Mouse (Mus musculus): Measurements from ENCODE around the gene Ppp1r21. TPM values are rescaled to one million over a fixed set of nuclear protein-coding genes. Genes with fewer than 3 reads are reported as not detected.
A peak's percentile ranks its signal among the peaks of the same experiment; 100 is the strongest.

The Ppp1r21 gene
- polyA plus RNA-seq, 2 experiments, result 25.1 to 35.7 TPM

DNA sequence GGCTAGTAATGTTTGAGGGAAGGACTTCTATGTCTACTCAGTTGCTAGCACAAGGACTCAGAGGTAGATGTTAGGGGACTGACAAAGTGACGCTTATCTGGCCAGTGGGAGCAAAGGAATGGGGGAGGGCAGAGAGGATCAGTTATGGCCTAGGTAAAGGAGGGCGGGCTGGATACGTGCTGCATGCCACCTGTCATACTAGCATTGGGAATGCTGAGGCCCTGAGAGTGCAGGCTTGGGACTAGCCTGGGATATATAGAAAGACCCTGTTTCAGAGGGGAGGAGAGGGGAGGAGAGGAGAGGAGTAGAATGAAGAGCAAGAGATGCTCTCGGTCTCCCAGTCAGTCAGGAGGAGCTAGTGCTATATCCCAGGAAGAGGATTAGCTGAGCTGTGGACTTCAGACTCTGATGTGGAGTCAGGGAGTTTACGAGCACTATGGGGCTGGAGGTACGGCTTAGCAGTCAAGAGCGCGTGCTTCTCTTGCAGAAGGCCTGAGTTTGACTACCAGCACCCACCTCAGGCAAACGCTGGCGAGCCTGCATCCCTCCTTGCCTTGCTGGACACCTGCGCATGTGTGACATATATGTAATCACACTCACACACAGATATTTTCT, 23.7 kb downstream of the Ppp1r21 start:
- H3K27ac ChIP-seq (replicated peaks; ENCODE audit: low read depth, low read length), result peak overlapping the region; percentile 35; the same call in 1 of the 2 replicates
- H3K9me3 ChIP-seq (ENCODE audit: control insufficient read depth, low read length), result no peaks in the 10 kb centered on the region
- TF ChIP-seq POLR2A (IDR thresholded peaks at IDR 0.05; ENCODE audit: borderline replicate concordance, extremely low read depth, insufficient read depth, insufficient read length), result no peak
- no peak for ATAC-seq (ENCODE audit: low FRiP score, low read depth)
- H3K36me3 ChIP-seq (ENCODE audit: control insufficient read depth, insufficient read depth, low read length), result peaks cover 39% of the 10 kb centered on the region
- H3K4me1 ChIP-seq (ENCODE audit: control insufficient read depth, insufficient read depth, low read length), result peaks cover 10% of the 10 kb centered on the region
- no peak overlapping the region for H3K4me3 ChIP-seq (replicated peaks; ENCODE audit: low read length)
- WGBS, result 76% methylated on average over 11 of the region's 11 CpGs
- DNase-seq (ENCODE audit: low spot score), result no peak
- no peaks in the 10 kb centered on the region for H3K27me3 ChIP-seq (ENCODE audit: control insufficient read depth, insufficient read depth, low read length)
- no peak overlapping the region for H3K9ac ChIP-seq (ENCODE audit: low read depth, low read length, severe bottlenecking)
- H3K4me2 ChIP-seq (replicated peaks; ENCODE audit: low read depth, low read length, severe bottlenecking), result no peak overlapping the region

DNA sequence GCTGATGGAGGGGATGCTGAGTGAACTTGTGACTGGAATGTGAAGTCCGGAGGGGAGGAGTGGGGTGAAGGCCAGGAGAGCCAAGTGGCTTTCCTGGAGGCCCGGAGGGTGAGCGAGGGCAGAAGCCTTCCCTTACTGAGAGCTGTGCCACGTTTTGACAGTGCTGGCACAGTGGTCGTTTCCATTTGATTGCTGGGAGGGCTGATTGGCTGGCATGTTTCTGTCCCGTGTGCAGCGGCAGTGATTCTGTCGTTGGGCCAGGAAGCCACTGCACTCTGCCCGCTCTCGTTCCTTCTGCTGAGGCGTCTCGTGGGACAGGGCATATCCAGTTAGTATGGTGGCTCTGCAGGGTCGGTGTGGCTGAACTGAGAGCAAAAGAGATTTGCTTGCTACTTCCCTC, 26.3 kb downstream of the Ppp1r21 start:
- no peaks in the 10 kb centered on the region for H3K9me3 ChIP-seq (ENCODE audit: control insufficient read depth, low read length)
- H3K36me3 ChIP-seq (ENCODE audit: control insufficient read depth, insufficient read depth, low read length), result peaks cover 37% of the 10 kb centered on the region
- no peak overlapping the region for H3K27ac ChIP-seq (replicated peaks; ENCODE audit: low read depth, low read length)
- WGBS, result 82% methylated on average over 12 of the region's 13 CpGs
- no peak for TF ChIP-seq POLR2A (IDR thresholded peaks at IDR 0.05; ENCODE audit: borderline replicate concordance, extremely low read depth, insufficient read depth, insufficient read length)
- no peak overlapping the region for H3K4me2 ChIP-seq (replicated peaks; ENCODE audit: low read depth, low read length, severe bottlenecking)
- no peak overlapping the region for H3K4me3 ChIP-seq (replicated peaks; ENCODE audit: low read length)
- no peak for DNase-seq (ENCODE audit: low spot score)
- H3K9ac ChIP-seq (ENCODE audit: low read depth, low read length, severe bottlenecking), result no peak overlapping the region; the same call in 1 of the 2 replicates
- ATAC-seq (ENCODE audit: low FRiP score, low read depth), result no peak
- H3K4me1 ChIP-seq (ENCODE audit: control insufficient read depth, insufficient read depth, low read length), result peaks cover 10% of the 10 kb centered on the region
- no peaks in the 10 kb centered on the region for H3K27me3 ChIP-seq (ENCODE audit: control insufficient read depth, insufficient read depth, low read length)

DNA sequence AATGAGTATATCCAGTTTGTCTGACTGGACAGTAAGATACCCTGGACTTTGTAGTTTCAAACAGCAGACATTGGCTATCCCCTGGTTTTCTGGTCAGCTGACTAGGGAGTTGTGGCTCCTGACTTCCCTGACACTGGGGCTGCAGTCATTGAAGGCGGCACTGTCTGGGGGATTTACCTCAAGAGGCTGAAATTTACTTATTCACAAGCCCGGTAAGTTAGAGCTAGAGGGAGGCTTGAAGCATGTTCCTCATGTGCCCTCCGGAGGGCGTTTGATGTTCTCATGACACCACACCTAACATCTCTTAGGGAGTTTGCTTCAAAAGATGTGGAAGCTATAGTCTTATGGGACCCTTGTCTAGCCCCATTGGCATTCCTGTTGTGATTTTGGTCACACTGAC, 26.8 kb downstream of the Ppp1r21 start:
- WGBS, result 79% methylated on average over 4 of the region's 4 CpGs
- H3K36me3 ChIP-seq (ENCODE audit: control insufficient read depth, insufficient read depth, low read length), result peaks cover 41% of the 10 kb centered on the region
- no peak overlapping the region for H3K4me2 ChIP-seq (replicated peaks; ENCODE audit: low read depth, low read length, severe bottlenecking)
- H3K27me3 ChIP-seq (ENCODE audit: control insufficient read depth, insufficient read depth, low read length), result no peaks in the 10 kb centered on the region
- no peaks in the 10 kb centered on the region for H3K9me3 ChIP-seq (ENCODE audit: control insufficient read depth, low read length)
- TF ChIP-seq POLR2A (IDR thresholded peaks at IDR 0.05; ENCODE audit: borderline replicate concordance, extremely low read depth, insufficient read depth, insufficient read length), result no peak
- DNase-seq (ENCODE audit: low spot score) (no peak), ATAC-seq (ENCODE audit: low FRiP score, low read depth) (no peak)
- no peak overlapping the region for H3K27ac ChIP-seq (replicated peaks; ENCODE audit: low read depth, low read length)
- H3K4me3 ChIP-seq (replicated peaks; ENCODE audit: low read length), result no peak overlapping the region
- no peak overlapping the region for H3K9ac ChIP-seq (ENCODE audit: low read depth, low read length, severe bottlenecking)
- H3K4me1 ChIP-seq (ENCODE audit: control insufficient read depth, insufficient read depth, low read length), result peaks cover 10% of the 10 kb centered on the region

DNA sequence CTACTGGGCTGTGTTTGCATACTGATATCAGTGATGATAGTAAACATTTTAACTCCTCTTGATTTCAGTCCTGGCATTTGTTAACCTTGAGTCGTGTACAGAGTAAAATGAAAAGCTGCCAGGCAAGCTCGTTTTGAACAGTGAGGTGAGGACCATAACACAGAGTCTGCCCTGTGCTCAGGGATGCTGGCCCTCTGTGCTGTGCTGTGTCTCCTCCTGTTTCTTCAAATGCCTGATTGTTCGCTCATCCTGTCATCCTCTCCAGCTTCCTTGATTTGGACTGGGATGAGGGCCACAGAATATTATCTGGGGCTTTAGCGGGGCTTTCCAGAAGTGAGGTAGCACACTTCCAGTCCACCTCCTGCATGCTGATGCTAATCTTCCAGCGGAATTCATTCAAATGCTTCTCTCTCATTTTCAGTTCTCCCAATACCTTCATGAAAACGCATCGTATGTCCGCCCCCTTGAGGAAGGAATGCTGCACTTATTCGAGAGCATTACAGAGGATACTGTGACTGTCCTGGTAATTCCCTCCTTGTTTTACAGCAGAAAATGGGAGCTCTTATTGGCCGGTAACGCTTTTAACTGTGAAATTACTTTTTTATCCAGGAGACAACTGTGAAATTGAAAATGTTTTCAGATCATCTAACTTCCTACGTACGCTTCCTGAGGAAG, 28.4 kb downstream of the Ppp1r21 start:
- Histone ChIP-seq H3K27me3 (ENCODE audit: control insufficient read depth, insufficient read depth, low read length) (no peaks in the 10 kb centered on the region), H3K27ac (replicated peaks; ENCODE audit: low read depth, low read length) (no peak overlapping the region), H3K4me2 (replicated peaks; ENCODE audit: low read depth, low read length, severe bottlenecking) (no peak overlapping the region), H3K9ac (ENCODE audit: low read depth, low read length, severe bottlenecking) (no peak overlapping the region), H3K4me3 (replicated peaks; ENCODE audit: low read length) (no peak overlapping the region), H3K9me3 (ENCODE audit: control insufficient read depth, low read length) (no peaks in the 10 kb centered on the region), H3K4me1 (ENCODE audit: control insufficient read depth, insufficient read depth, low read length) (no peaks in the 10 kb centered on the region; the same call in 1 of the 2 replicates), H3K36me3 (ENCODE audit: control insufficient read depth, insufficient read depth, low read length) (peaks cover 47% of the 10 kb centered on the region)
- peak; percentile 53; the same call in 1 of the 2 replicates for ATAC-seq (ENCODE audit: low FRiP score, low read depth)
- peak; percentile 71 for DNase-seq (ENCODE audit: low spot score)
- 42% methylated on average over 13 of the region's 13 CpGs for WGBS
- no peak for TF ChIP-seq POLR2A (IDR thresholded peaks at IDR 0.05; ENCODE audit: borderline replicate concordance, extremely low read depth, insufficient read depth, insufficient read length)

DNA sequence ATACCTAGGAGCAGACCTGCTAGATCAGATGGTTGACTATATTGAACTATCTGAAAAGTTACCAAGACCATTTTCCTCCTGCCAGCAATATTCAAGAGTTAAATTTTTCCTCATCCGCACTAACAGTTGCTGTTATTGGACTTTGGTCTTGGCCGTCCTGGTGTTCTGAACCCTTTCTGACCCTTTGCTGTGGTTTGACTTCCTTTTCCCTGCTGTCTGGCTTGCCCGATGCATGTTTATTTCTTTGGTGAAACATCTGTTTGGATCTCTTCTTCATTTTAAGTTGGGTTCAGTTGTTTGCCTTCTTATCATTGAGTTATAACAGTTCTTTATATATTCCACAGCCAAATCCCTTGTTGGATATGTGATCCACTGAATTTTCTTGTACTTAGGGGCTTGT, 33.7 kb downstream of the Ppp1r21 start:
- Histone ChIP-seq H3K9ac (ENCODE audit: low read depth, low read length, severe bottlenecking) (no peak overlapping the region), H3K27ac (replicated peaks; ENCODE audit: low read depth, low read length) (no peak overlapping the region), H3K4me1 (ENCODE audit: control insufficient read depth, insufficient read depth, low read length) (no peaks in the 10 kb centered on the region), H3K36me3 (ENCODE audit: control insufficient read depth, insufficient read depth, low read length) (peaks cover 46% of the 10 kb centered on the region), H3K4me3 (replicated peaks; ENCODE audit: low read length) (no peak overlapping the region), H3K4me2 (replicated peaks; ENCODE audit: low read depth, low read length, severe bottlenecking) (no peak overlapping the region), H3K27me3 (ENCODE audit: control insufficient read depth, insufficient read depth, low read length) (no peaks in the 10 kb centered on the region), H3K9me3 (ENCODE audit: control insufficient read depth, low read length) (no peaks in the 10 kb centered on the region)
- DNase-seq (ENCODE audit: low spot score) (no peak), ATAC-seq (ENCODE audit: low FRiP score, low read depth) (no peak)
- WGBS, result 79% methylated on average over 3 of the region's 3 CpGs
- TF ChIP-seq POLR2A (IDR thresholded peaks at IDR 0.05; ENCODE audit: borderline replicate concordance, extremely low read depth, insufficient read depth, insufficient read length), result no peak
